Mouse (Mus musculus) adrenal gland, adult 18-20 months (tissue): Measurements from ENCODE around the gene Hmgb3. TPM values are rescaled to one million over a fixed set of nuclear protein-coding genes. Genes with fewer than 3 reads are reported as not detected.
"Not testable (repeated sequence)": the region's sequence is repeated elsewhere in the genome, so short reads cannot be mapped to it uniquely, and the experiment has no call there.

Experiments used
- DNase-seq, 2 experiments: peaks; one replicate each; pipeline ENCODE4 v3.0.0; 2021 to 2022; ENCODE audit warnings: low spot score in 2 of 2
- long read RNA-seq, 2 experiments: library from polyadenylated mRNA; stranded (forward); transcript quantifications; one replicate each; pipeline ENCODE4 v2.0.0; 2021
- total RNA-seq, 2 experiments: library from RNA; stranded (reverse); gene quantifications; 1 replicate in 1 of 2; 2 replicates in 1 of 2; pipeline ENCODE4 v1.2.3; 2021

Hmgb3 gene
- total RNA-seq: 100 to 1,000 TPM; 156 to 178 TPM
- long read RNA-seq, experiment 1, transcript Hmgb3-202 (5 exons, 1,571 nt): major isoform, 84 of 122 reads
- long read RNA-seq, experiment 1, transcript Hmgb3-204 (5 exons, 1,743 nt): minor isoform, 23 of 122 reads
- long read RNA-seq, experiment 1, partial matches to known transcripts: 0 of 122 reads
- long read RNA-seq, experiment 1, other reads (novel, unspliced or antisense): 9 of 122 reads
- long read RNA-seq, experiment 2, transcript Hmgb3-204 (5 exons, 1,743 nt): minor isoform, 56 of 320 reads
- long read RNA-seq, experiment 2, transcript Hmgb3-206 (4 exons, 847 nt): minor isoform, 11 of 320 reads
- long read RNA-seq, experiment 2, transcript Hmgb3-202 (5 exons, 1,571 nt): major isoform, 218 of 320 reads
- long read RNA-seq, experiment 2, partial matches to known transcripts: 5 of 320 reads
- long read RNA-seq, experiment 2, other reads (novel, unspliced or antisense): 25 of 320 reads

- peak; percentile 64 to 67 for DNase-seq
Observed at GRCm38 (mm10) chrX:71555415-71556114, at the start of gene Hmgb3. Gene Hmgb3 (plus strand): TSS chrX:71555918.

- DNase-seq: not testable (repeated sequence)
Observed at GRCm38 (mm10) chrX:71506591-71506990, 49.1 kb upstream of the Hmgb3 start.

GRCm38 (mm10) chrX:71519252-71519651 lies 36.5 kb upstream of the Hmgb3 start:
- DNase-seq: no peak

- no peak for DNase-seq
Observed at GRCm38 (mm10) chrX:71522889-71523288, 32.8 kb upstream of the Hmgb3 start.

- DNase-seq: no peak
Observed at GRCm38 (mm10) chrX:71524310-71524709, 31.4 kb upstream of the Hmgb3 start.

- DNase-seq: no peak
Observed at GRCm38 (mm10) chrX:71525593-71526299, 30.0 kb upstream of the Hmgb3 start.

GRCm38 (mm10) chrX:71527461-71527860 lies 28.3 kb upstream of the Hmgb3 start:
- no peak for DNase-seq

GRCm38 (mm10) chrX:71528150-71528549 lies 27.6 kb upstream of the Hmgb3 start:
- no peak for DNase-seq

GRCm38 (mm10) chrX:71528646-71529045 lies 27.1 kb upstream of the Hmgb3 start:
- DNase-seq: peak in 1 of 2 experiments; percentile 29

- DNase-seq: no peak
Observed at GRCm38 (mm10) chrX:71532635-71533034, 23.1 kb upstream of the Hmgb3 start.

GRCm38 (mm10) chrX:71534102-71534501 lies 21.6 kb upstream of the Hmgb3 start:
- DNase-seq: no peak

- DNase-seq: no peak
Observed at GRCm38 (mm10) chrX:71537791-71538190, 17.9 kb upstream of the Hmgb3 start.

GRCm38 (mm10) chrX:71540821-71541510 lies 14.8 kb upstream of the Hmgb3 start:
- DNase-seq: no peak

- no peak for DNase-seq
Observed at GRCm38 (mm10) chrX:71544731-71545130, 11.0 kb upstream of the Hmgb3 start.

GRCm38 (mm10) chrX:71545163-71545562 lies 10.6 kb upstream of the Hmgb3 start:
- no peak for DNase-seq

- DNase-seq: peak; percentile 35
Observed at GRCm38 (mm10) chrX:71556115-71556941, 610 bp downstream of the Hmgb3 start.

- peak; percentile 11 to 20 for DNase-seq
Observed at GRCm38 (mm10) chrX:71556965-71557491, 1.3 kb downstream of the Hmgb3 start.

- DNase-seq: no peak
Observed at GRCm38 (mm10) chrX:71559336-71559735, 3.6 kb downstream of the Hmgb3 start.

- no peak for DNase-seq
Observed at GRCm38 (mm10) chrX:71560796-71561195, 5.1 kb downstream of the Hmgb3 start.
